Mouse (Mus musculus) CH12.LX (cell line): Measurements from ENCODE around the gene Ilf2.

Source experiments
- CTCF ChIP-seq, 2 experiments: IDR thresholded peaks in 1 of 2; conservative IDR thresholded peaks in 1 of 2; 2 replicates each; pipeline ENCODE4 v1.5.1; 2011 to 2012; ENCODE audit warnings: low read depth in 2 of 2, low read length in 2 of 2, improper control_type of control experiment in 1 of 2, inconsistent platforms in 1 of 2, mild to moderate bottlenecking in 1 of 2, moderate library complexity in 1 of 2
- POLR2A ChIP-seq: IDR thresholded peaks from 2 replicates; pipeline ENCODE4 v1.6.1; 2011; ENCODE audit warnings: low read depth, mild to moderate bottlenecking, improper control_type of control experiment, low read length
- POLR2AphosphoS2 ChIP-seq: IDR thresholded peaks from 2 replicates; pipeline ENCODE4 v1.6.1; 2011; ENCODE audit warnings: low read depth, low read length, improper control_type of control experiment
- USF1 ChIP-seq: IDR thresholded peaks from 2 replicates; pipeline ENCODE4 v1.6.1; 2014; ENCODE audit warnings: low read depth, mild to moderate bottlenecking, inconsistent platforms, low read length, improper control_type of control experiment

- TF ChIP-seq CTCF (conservative IDR thresholded peaks at IDR 0.05 in 1 of 2, IDR thresholded peaks at IDR 0.05 in 1 of 2; ENCODE audit: low read depth in 2 of 2, low read length in 2 of 2) = no peak
- no peak for TF ChIP-seq POLR2AphosphoS2
- TF ChIP-seq USF1 = no peak
- TF ChIP-seq POLR2A = no peak
These were observed 27.5 kb downstream of the Ilf2 start for GRCm38 (mm10) chr3:90503444-90503843.
